Mouse (Mus musculus): Measurements from ENCODE around the gene Vmn2r88.
"Not testable (repeated sequence)": the region's sequence is repeated elsewhere in the genome, so short reads cannot be mapped to it uniquely, and the experiment has no call there.

The Vmn2r88 gene

GRCm38 (mm10) chr14:51410520-51410919 lies at the start of gene Vmn2r88:
Gene Vmn2r88, plus strand, starts transcription at chr14:51410820.
- no peak for DNase-seq (ENCODE audit: low read depth, low spot score)

GRCm38 (mm10) chr14:51361456-51361855 lies 49.2 kb upstream of the Vmn2r88 start, which contains the start of gene Gm7247:
Gene Gm7247, plus strand, starts transcription at chr14:51361756.
- DNase-seq (ENCODE audit: low read depth, low spot score) = no peak

DNA sequence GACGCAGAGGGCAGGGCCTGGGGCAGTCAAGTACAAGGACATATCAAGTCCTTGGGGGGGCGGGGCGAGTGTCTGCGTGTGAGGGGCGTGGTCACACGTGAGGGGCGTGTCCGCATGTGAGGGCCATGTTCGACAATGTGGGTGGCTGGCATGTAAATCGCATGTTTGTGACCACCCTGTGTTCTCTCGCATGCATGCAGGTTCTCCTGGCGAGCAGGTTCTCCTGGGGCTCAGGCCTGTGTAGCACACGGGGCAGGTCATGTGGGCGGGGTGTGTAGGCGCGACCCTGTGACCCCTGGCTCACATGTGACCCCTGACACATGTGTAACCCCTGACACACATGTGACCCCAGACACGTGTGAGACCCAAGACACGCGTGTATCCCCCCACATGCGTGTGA lies 27.8 kb upstream of the Vmn2r88 start:
- DNase-seq (ENCODE audit: low read depth, low spot score) = no peak

DNA sequence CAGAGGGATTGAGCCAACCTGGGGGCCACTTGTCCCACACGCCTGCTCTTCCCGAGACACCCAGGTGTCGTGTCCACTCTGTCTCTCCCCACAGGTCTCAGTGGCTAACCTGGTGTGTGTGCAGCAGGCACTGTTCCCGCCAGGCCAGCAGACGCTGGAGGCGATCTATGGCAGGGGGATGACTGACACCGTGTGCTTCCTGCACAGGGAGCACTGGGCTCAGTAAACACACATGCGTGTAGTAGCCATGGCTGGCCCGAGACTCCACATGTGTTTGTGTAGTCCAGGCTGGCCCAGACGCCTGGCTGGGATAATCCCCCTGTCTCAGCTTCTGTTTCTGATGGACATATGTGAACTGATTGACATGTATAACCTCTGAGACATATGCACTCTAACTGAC lies 26.3 kb upstream of the Vmn2r88 start:
- no peak for DNase-seq (ENCODE audit: low read depth, low spot score)

GRCm38 (mm10) chr14:51385741-51386140 lies 24.9 kb upstream of the Vmn2r88 start:
- no peak for DNase-seq (ENCODE audit: low read depth, low spot score)

DNA sequence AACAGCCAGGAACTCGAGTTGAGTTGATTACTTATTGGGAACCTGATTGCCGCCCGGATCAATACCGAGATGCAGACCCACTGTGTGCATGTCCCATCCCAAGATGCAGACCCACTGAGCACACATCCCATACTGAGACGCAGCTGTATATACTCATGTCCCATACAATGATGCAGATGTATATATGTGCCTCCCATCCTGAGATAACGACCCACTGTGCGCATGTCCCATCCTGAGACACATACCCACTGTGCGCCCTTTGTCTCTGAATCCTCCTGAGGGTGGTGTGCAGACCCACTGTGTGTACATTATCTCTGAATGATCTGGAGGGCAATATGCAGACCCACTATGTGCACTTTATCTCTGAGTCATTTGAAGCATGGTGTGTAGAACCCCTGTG lies 22.9 kb upstream of the Vmn2r88 start:
- DNase-seq (ENCODE audit: low read depth, low spot score) = peak; percentile 36

GRCm38 (mm10) chr14:51388222-51388621 lies 22.4 kb upstream of the Vmn2r88 start:
- peak; percentile 54 for DNase-seq (ENCODE audit: low read depth, low spot score)

DNA sequence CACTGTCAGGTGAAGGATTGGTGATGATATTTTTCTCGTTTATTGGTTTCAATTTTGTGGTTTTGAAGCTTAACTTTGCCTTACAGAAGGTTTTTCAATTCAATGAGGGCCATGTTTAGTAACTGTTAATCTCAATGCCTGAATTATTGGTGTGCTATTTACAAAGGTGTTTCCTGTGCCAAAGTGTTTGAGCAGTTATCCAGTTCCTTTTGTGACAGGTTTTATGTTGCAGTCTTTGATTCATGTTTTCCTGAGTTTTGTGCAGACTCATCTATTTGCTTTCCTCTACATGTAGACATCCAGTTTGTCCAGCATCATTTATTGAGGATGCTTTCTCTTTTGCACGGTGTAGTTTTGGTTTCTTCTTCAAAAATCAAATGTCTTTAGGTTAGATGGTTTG lies 13.3 kb downstream of the Vmn2r88 start:
- DNase-seq (ENCODE audit: low read depth, low spot score) = no peak

DNA sequence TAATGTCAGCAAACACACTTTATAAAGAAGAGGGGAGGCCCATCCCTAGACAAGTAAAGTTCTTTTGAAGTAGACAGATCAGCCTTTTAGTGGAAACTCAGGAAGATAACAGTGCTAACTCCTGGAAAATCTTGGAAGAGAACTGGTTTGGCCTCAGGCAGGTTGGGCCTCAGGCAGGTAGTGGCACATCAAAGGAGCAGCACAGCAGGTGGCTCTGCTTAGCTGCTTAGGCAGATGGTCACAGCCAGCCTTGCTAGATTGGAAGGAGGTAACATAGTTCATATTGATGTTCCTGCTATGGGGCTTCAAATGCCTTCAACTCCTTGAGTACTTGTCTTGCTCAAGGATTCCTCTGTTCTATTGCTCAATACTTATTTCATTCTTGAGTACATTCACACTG lies 19.5 kb downstream of the Vmn2r88 start:
- DNase-seq (ENCODE audit: low read depth, low spot score) = not testable (repeated sequence)

GRCm38 (mm10) chr14:51434546-51434945 lies 23.9 kb downstream of the Vmn2r88 start:
- DNase-seq (ENCODE audit: low read depth, low spot score) = peak; percentile 96

DNA sequence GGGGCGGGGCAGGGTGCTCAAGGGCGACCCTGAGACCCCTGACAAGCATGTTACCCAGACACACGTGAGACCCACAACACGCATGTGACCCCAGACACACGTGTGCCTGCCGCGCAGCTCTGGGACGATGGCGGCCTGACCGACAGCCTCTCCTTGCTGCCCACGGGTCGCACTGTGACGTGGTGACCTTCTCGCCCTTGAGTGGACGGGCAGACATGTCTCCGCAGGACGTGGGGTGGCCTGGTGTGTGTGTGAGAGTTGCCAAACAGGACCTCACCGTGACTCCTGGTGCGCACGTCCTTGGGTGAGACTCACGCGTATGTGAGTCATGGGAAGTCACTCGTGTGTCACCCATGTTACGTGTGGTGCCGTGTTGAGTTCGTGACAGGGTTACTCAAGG lies 24.4 kb downstream of the Vmn2r88 start:
- DNase-seq (ENCODE audit: low read depth, low spot score) = peak; percentile 36

DNA sequence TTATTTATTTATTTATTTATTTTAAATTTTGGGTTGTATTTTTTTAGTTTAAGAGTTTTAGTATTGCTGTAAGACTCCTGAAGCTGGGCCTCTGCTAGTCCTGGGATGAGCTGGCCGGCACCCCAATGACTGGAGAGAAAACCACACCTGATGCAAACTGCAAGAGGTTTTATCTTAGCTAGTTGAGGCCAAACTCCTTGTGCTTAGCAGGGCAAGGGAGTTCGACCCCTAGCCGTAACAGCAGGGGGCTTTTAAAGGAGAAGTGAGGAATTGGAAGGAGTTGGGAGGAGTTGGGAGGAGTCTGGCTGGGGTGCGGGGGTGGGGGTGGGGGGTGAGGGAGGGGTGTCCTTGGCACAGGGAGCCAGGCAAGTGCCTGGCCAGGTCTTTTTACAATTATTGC lies 28.3 kb downstream of the Vmn2r88 start:
- DNase-seq (ENCODE audit: low read depth, low spot score) = peak; percentile 71

DNA sequence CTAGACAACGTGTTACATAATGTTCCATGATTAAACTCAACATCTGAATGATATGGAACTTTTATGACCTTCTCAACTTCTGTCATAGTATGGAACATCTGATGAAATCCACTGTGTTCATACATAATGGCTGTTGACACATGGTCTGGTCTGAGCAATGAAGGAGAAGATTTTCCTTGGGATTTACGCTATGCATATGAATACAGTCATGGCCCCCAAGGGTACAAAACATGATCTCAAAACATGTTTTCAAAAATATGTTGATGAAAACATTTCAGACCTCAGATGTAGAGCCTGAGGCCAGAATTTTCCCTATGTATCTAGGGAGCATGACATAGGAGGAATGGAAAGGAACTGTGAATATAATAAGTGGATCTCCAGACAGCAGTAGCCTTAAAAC lies 40.9 kb downstream of the Vmn2r88 start, which contains the start of gene Vmn2r89:
Gene Vmn2r89 (plus strand): TSS at position 301 of the 400 bp plus-strand sequence.
- not testable (repeated sequence) for DNase-seq (ENCODE audit: low read depth, low spot score)

All from R1 (cell line).